Mouse (Mus musculus): ENCODE data around the gene Panx2.

Gene Panx2

DNA sequence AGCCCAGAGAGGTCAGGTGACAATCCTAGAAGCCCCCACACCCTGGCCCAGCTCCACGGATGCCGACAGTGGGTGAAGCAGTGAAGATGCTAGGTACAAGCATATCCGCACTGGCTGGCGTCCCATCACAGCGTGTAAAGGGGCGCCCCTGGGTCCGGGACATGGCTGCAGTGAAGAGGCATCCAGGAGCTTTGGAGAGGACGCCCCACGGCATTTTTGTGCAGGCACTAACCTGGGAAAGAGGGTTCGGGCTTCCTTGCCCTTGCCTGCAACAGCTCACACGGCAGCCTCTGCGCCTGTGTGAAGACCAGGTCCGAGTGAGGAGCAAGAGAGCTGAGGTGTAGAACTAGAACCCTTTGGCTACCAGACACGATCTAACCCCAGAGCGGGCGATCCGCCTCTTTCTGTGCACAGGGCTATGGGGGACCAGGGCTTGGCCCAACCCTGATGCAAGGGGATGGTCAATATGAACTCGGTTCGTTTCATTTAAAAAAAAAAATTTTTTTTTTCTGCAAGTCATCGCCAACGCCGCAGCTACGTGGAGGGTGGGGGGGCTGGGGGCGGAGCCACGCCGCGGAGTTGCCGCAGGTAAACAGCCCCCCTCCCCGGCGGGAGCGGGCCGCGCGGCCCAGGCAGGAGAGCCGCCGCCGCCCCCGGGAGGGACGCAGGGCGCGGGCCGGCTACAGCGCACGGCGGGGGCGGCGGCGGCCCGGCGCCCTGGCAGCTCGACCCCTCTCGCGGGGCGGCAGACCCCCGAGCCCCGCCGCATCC lies at the start of gene Panx2:
Gene Panx2, plus strand, starts transcription at position 574 of the 771 bp plus-strand sequence.
- in situ Hi-C loops (cut with MboI): no loop called here

DNA sequence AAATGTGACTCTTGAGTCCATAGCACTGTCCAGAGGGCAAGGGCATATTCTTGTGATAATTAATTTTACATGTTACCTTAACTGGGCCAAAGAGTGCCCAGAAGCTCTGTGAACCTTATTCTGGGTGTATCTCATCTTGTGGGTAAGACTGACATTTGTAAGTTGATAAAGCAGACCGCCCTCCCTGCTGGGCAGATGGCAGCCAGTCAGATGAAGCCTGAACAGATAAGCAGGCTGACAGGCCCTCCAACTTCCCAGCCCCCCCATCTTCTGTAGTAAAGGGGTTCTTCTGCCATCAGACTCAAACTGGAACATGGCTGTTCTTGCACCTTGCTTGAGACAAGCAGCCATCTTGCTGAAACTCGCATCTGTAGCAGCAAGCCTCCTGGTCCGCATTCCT lies 42.8 kb upstream of the Panx2 start:
- in situ Hi-C loops (cut with MboI): no loop called here

GRCm38 (mm10) chr15:89020085-89020484 lies 39.4 kb upstream of the Panx2 start:
- in situ Hi-C loops (cut with MboI): no loop called here

GRCm38 (mm10) chr15:89020492-89020891 lies 39.0 kb upstream of the Panx2 start:
- in situ Hi-C loops (cut with MboI): no loop called here

GRCm38 (mm10) chr15:89044381-89044780 lies 15.2 kb upstream of the Panx2 start:
- in situ Hi-C loops (cut with MboI): no loop called here

DNA sequence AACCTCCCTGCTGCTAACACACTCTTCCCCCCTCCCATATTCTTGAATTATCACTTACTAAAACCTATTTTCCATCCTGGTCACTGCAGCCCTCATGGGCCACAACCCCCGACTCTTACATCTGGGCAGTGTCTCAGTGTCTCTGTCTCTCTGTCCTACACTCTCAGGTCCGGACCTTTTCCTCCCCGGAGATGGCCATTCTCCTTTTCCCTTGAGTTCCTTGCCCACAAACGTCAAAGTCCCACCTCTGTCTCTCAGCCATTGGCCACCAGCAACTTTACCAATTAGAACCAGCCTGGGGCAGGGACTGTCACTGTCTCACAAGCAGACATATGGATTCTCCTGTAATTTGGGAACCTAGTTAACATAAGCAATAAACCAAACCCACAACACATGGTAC lies 13.2 kb upstream of the Panx2 start:
- in situ Hi-C loops (cut with MboI): no loop called here

DNA sequence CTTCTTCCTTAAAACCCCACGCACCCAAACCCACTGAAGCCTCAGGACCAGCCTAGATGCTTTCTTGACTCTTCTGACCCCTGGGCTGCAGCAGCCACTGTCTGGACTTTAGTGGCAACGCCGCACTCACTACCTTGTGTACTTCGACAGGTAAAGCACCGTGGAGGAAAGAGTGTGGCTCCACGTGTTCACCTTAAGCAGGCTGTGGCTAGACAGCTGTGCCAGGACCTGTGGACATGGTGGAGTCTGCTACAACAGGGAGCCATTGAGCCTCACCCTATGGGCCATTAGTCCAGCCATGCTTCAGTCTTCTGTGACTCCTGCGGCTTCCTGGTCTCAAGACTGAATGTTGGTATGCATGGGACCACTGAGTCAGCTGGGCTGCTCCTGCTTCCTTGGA lies 4.9 kb upstream of the Panx2 start:
- in situ Hi-C loops (cut with MboI): no loop called here

DNA sequence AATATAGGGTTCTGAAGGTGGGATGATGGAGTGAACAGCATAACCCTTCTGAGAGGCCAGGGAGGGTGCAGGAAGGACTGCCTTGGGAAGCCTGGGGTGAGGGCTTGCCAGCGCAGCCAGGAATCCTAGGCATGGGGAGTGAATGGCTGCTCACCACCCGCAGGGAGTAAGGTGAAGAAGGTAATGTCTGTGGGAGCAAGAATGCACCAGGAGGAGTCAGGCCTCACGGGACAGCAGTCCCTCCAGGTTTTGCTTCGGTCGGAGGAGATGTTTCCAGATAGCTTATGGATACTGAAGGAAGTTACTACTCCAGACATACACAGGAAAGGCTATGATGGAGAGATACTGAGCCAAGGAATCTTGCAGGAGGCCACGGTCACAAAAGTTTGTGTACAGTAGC lies 798 bp upstream of the Panx2 start:
- in situ Hi-C loops (cut with MboI): no loop called here

- in situ Hi-C loops (cut with MboI): no loop called here
These were observed 623 bp downstream of the Panx2 start for GRCm38 (mm10) chr15:89060032-89060681.

DNA sequence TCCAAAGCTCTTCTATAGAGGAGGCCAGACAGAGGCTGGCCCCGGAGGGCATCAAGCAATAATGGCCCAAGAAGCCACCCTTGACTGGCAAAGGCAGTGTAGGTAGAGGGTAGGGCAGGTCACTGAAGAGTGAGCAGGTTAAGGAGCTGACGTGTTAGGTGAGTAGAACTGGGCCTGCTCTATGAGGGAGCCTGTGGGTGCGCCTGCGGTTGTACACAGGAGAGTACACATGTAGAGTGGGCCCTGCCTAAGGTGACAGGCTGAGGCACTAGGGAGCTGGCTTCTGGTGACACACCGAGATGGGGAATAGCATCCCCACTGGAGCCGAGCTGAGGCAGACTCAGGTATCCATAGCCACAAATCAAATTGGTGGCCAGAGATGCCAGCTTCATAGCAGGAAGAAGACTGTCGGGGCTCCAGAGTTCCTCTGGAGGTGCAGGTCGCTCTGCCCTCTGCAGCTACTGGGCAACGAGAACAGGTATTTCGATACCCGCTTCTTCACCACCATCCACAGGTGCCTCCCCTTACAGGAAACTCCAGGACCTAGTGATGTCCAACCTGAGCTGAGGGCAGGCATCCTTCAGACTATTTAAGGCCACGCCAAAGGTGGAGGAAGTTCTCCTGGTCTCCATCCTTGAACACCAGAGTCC lies 1.4 kb downstream of the Panx2 start:
- in situ Hi-C loops (cut with MboI): no loop called here

DNA sequence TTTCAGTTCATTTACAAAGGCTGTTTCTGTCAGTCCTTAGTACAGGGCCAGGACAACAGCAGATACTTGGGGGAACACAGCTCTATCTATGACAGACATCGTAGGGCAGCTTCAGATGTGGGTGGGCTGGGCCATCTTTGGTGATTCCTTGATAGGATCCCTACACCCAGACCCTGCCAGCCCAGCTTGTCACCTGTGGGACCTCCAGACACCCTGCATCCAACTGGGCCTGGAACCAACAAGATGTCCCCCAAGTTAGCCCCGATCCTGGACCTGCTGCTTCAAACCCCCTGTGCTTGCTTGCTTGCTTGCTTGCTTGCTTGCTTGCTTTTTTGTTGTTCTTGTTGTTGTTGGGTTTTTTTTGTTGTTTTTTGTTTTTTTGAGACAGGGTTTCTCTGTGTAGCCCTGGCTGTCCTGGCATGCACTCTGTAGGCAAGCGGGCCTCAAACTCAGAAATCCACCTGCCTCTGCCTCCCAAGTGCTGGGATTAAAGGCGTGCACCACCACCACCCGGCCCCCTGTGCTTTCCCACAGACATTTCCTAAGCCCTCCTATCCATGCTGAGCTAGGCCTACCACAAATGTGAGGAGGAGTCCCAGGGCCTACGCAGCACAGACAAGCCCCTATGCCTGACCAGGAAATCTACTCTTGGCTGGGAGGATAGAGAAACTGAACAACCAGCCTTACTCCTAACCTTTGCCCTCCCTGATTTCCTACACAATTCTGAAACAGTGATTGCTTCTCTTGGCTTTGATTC lies 2.4 kb downstream of the Panx2 start:
- in situ Hi-C loops (cut with MboI): no loop called here

DNA sequence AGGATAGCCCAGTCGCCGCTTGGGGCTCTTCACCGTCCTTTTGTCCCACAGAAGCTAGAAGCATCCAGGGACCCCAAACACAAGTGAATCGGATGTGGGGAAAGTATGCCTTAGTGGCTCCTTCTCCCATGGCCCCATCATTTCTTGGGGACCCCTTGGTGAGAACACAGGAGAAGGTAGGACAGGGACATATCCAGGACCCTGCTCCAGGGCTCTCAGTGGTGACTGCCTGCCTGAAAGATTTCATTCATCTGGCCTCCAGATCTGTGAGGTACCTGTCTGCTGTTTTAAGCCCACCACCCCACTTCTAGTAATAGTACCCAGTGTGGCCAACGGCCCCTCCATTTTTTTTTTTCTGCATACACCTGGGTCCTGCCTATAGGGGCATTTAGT lies 3.0 kb downstream of the Panx2 start:
- in situ Hi-C loops (cut with MboI): no loop called here

- in situ Hi-C loops (cut with MboI): no loop called here
These were observed 3.5 kb downstream of the Panx2 start for GRCm38 (mm10) chr15:89063001-89063400.

DNA sequence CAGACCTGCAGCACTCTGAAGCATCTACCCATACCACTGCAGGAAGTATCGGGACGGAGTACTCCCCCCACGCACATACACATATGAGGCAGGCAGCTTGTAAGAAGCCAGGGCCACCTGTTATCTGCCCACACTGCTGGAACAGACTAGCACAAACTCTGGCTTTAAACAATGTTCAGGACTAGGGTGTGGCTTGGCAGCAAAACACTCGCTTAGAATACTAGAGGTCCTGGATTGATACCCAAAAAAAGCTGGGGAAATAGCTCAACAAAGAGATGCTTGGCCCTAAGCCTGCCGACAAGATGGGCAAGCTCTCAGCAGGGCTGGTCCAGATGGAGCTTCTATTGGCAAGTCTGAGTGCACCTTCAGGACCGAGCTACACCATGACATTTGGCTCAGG lies 4.0 kb downstream of the Panx2 start:
- in situ Hi-C loops (cut with MboI): no loop called here

- in situ Hi-C loops (cut with MboI): no loop called here
These were observed 5.4 kb downstream of the Panx2 start for GRCm38 (mm10) chr15:89064891-89065290.

DNA sequence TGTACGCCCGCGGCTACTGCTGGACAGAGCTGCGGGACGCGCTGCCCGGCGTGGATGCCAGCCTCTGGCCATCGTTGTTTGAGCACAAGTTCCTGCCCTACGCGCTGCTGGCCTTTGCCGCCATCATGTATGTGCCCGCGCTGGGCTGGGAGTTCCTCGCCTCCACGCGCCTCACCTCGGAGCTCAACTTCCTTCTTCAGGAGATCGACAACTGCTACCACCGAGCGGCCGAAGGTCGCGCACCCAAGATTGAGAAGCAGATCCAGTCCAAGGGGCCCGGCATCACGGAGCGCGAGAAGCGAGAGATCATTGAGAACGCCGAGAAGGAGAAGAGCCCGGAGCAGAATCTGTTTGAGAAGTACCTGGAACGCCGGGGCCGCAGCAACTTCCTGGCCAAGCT lies 8.1 kb downstream of the Panx2 start:
- in situ Hi-C loops (cut with MboI): no loop called here

GRCm38 (mm10) chr15:89068226-89068625 lies 8.7 kb downstream of the Panx2 start:
- in situ Hi-C loops (cut with MboI): no loop called here

DNA sequence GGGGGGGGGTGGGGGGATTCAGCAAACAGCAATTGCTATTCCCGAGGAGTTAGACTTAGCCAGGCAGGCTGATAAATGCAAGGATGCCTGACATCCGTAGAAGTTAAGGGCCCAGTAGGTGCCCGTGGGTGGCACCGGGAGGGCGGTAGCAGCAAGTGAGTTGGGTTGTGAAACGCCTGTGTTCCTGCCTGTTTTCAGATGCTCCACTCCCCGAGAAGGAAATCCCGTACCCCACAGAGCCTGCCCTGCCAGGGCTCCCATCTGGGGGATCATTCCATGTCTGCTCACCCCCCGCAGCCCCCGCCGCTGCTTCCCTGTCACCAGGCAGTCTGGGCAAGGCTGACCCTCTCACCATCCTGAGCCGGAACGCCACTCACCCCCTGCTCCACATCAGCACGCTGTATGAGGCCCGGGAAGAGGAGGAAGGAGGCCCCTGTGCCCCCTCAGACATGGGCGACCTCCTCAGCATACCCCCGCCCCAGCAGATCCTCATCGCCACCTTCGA lies 9.9 kb downstream of the Panx2 start:
- in situ Hi-C loops (cut with MboI): no loop called here

DNA sequence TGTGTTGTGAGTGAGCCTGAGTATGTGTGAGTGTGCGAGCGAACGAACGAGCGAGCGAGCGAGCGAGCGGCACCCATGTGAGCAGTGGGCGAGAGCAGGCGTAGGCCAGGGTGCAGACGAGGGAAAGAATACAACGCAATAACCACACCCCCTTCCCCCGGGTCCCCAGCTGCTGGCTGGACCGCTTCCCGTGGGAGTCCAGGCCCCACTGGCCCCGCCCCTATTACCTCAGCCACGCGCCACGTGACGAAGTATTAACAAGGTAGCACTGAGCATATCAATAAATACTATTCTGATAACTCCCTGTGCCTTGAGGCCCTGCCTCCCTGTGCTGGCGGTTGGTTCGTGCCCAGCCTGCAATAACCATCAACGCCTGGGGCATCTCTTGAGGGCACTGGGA lies 11.1 kb downstream of the Panx2 start:
- in situ Hi-C loops (cut with MboI): no loop called here

- in situ Hi-C loops (cut with MboI): no loop called here
These were observed 14.6 kb downstream of the Panx2 start for GRCm38 (mm10) chr15:89073993-89074603.

GRCm38 (mm10) chr15:89074613-89075477 lies 15.3 kb downstream of the Panx2 start, which contains the start of gene Trabd:
TSS of gene Trabd (plus strand) at chr15:89075124.
- in situ Hi-C loops (cut with MboI): no loop called here
